Mouse (Mus musculus) intestine, embryonic 15.5 days (tissue): ENCODE data around the gene Szt2. TPM values are rescaled to one million over a fixed set of nuclear protein-coding genes. Genes with fewer than 3 reads are reported as not detected.

Source experiments
- polyA plus RNA-seq: library from polyadenylated mRNA; unstranded; fragments of >200 nt; fragmentation: Nextera tagmentation; extraction: Ambion mirVana; gene quantifications from 2 replicates; pipeline ENCODE4 v1.2.1, GENCODE M21; 2015

The Szt2 gene
- polyA plus RNA-seq, 1 experiment from 2014 or later = 4.4 TPM

Other genes with a start within 250 kb of the Szt2 start
- 24.7 and 25.2 TPM in 2 replicates for gene Kdm4a, start 229.2 kb downstream of the Szt2 start, polyA plus RNA-seq
- gene Ptprf, start 117.9 kb downstream of the Szt2 start, polyA plus RNA-seq = 57.7 and 62.4 TPM in 2 replicates
- 102 and 103 TPM in 2 replicates for gene Med8, start 64 bp upstream of the Szt2 start, polyA plus RNA-seq
- 178 and 197 TPM in 2 replicates for gene Elovl1, start 18.8 kb upstream of the Szt2 start, polyA plus RNA-seq
- 223 and 226 TPM in 2 replicates for gene Cdc20, start 28.1 kb upstream of the Szt2 start, polyA plus RNA-seq
- gene Mpl, start 48.2 kb upstream of the Szt2 start, polyA plus RNA-seq = 0.30 and 0.31 TPM in 2 replicates
- gene Tie1, start 80.8 kb upstream of the Szt2 start, polyA plus RNA-seq = 22.5 and 23.7 TPM in 2 replicates
- gene 2610528J11Rik, start 117.7 kb upstream of the Szt2 start, polyA plus RNA-seq = 73.5 and 80.3 TPM in 2 replicates
- gene Tmem125, start 134.8 kb upstream of the Szt2 start, polyA plus RNA-seq = 10.7 and 14.3 TPM in 2 replicates
- gene Cfap57, start 211.5 kb upstream of the Szt2 start, polyA plus RNA-seq = 0.55 and 0.58 TPM in 2 replicates
- gene Ebna1bp2, start 211.5 kb upstream of the Szt2 start, polyA plus RNA-seq = 125 and 144 TPM in 2 replicates
- gene Olfr62, start 249.7 kb upstream of the Szt2 start, polyA plus RNA-seq = not detected in 2 replicates